ENCODE assay signal across 8 mouse cellular contexts in the genomic region with DNA sequence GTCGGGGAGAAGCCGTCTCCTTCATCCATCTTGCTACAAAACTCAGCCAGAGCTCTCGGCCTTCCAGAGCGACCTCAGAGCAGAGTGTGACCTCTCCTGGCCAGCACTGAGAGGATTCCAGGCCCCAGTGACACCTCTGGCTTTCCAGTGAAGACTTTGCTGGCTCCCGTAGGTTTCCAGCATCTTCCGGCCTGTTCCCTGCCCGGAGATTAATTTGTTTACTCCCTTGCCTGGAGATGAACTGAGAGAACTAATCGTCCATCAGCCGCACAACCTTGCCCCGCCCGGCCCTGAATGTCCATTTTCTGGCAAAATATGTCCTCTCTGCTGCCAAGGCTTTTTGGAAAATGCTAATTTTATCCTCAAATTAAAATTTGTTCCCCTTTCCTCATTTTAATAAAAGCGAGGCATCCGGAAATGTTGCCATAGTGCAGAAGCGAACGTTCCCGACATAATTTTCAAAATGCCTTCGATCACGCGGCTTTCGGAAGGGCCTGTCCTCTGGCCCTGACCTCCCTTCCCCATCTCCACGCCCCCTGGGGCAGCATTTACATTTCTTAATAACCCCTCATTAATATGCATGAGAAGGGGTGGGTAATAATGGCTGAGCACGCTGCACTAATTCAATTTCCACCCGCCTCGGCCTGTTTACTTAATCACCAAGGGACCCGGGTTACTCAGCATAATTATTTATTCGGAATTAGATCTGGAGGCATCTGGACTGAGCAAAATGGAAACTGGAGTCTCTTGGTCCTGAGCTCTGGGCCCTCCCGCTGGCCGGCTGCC. TPM values are rescaled to one million over a fixed set of nuclear protein-coding genes. Genes with fewer than 3 reads are reported as not detected.
A peak's percentile ranks its signal among the peaks of the same experiment; 100 is the strongest.
DNase-seq lines count a peak whose midpoint lies in the region; ATAC-seq and TF ChIP-seq lines count a peak whose summit lies in the region.

No protein-coding gene starts in this region.

- no peak for ATAC-seq in activated CD4-positive, CD25-positive, alpha-beta regulatory T cell, adult 4 months
- no peak for ATAC-seq in heart, embryonic 11.5 days (replicated peaks; ENCODE audit: insufficient number of reproducible peaks, low FRiP score, low TSS enrichment)

- peaks cover 46% of the 10 kb centered on the region for H3K4me1 ChIP-seq in E14TG2a.4 (replicated peaks; ENCODE audit: low read depth, low read length)
- no peaks in the 10 kb centered on the region for H3K4me1 ChIP-seq in heart, embryonic 11.5 days (ENCODE audit: control insufficient read depth, insufficient read depth, low read length)

- H3K4me3 ChIP-seq in E14TG2a.4 (replicated peaks; ENCODE audit: low read length), result 0 out of 2 replicates have a peak overlapping the region, but pooled peaks have one; percentile 0
- no peak overlapping the region for H3K4me3 ChIP-seq in heart, embryonic 11.5 days (ENCODE audit: low read depth, low read length)

- intact Hi-C loops in gastrocnemius, postnatal 14 days (cut with DNase I; ENCODE audit: low total_unique reads), result no loop called here

- WGBS in heart, embryonic 11.5 days (ENCODE audit: insufficient replicate concordance), result 28% methylated on average over 28 of the region's 28 CpGs

- no peak overlapping the region for H3K27ac ChIP-seq in heart, embryonic 11.5 days (ENCODE audit: low read depth, low read length)

- H3K9me3 ChIP-seq in E14TG2a.4 (ENCODE audit: low read length), result no peaks in the 10 kb centered on the region
- no peaks in the 10 kb centered on the region for H3K9me3 ChIP-seq in heart, embryonic 11.5 days (replicated peaks; ENCODE audit: control insufficient read depth, low read length)

- no peaks in the 10 kb centered on the region for H3K27me3 ChIP-seq in E14TG2a.4 (ENCODE audit: insufficient read depth, low read length)
- peaks cover 25% of the 10 kb centered on the region for H3K27me3 ChIP-seq in heart, embryonic 11.5 days (ENCODE audit: control insufficient read depth, insufficient read depth, low read length)

- TF ChIP-seq CTCF in E14TG2a.4 (conservative IDR thresholded peaks at IDR 0.05; ENCODE audit: low read length), result no peak

- DNase-seq in adrenal gland, adult 2 months, result peak; percentile 15
- DNase-seq in adrenal gland, postnatal 25 days, result no peak
- DNase-seq in gastrocnemius, postnatal 14 days, result peak; percentile 15
- DNase-seq in lung, postnatal 14 days, result peak; percentile 37
- DNase-seq in spleen, postnatal 4 days (ENCODE audit: low spot score in 2 of 2), result no peak

- no peaks in the 10 kb centered on the region for H3K36me3 ChIP-seq in E14TG2a.4 (ENCODE audit: insufficient read depth, low read length)
- H3K36me3 ChIP-seq in heart, embryonic 11.5 days (ENCODE audit: control insufficient read depth, insufficient read depth, low read length), result no peaks in the 10 kb centered on the region

- no peak overlapping the region for H3K9ac ChIP-seq in heart, embryonic 11.5 days (ENCODE audit: low read depth, low read length)

- H3K4me2 ChIP-seq in heart, embryonic 11.5 days, result no peak overlapping the region

RNA-seq across cellular contexts. Expression of a gene that starts 32.0 kb away (rescaled TPM):
- total RNA-seq in adrenal gland, adult 2 months (2021), result 10 to 100 TPM; 15.6 to 20.4 TPM
- polyA plus RNA-seq in adrenal gland, adult 2 months (2012; rRNA removed), result 12.4 and 13.4 TPM in 2 replicates
- total RNA-seq in adrenal gland, postnatal 25 days (2021), result 17.2 and 20.8 TPM in 2 replicates
- total RNA-seq in gastrocnemius, postnatal 14 days (2021), result 1 to 10 TPM; 6.8 to 7.2 TPM
- 10 to 100 TPM; 64.0 to 74.3 TPM for polyA plus RNA-seq in activated CD4-positive, CD25-positive, alpha-beta regulatory T cell, adult 4 months (2017; shearing (Covaris generic))
- polyA plus RNA-seq in heart, embryonic 11.5 days (2014; fragmentation: Nextera tagmentation; extraction: Ambion mirVana), result 36.3 and 40.1 TPM in 2 replicates

Comparison
In these comparisons a context has a peak if more than half of its experiments do, and no peak if none do; other contexts are left out.
1. DNase-seq: peak in adrenal gland, adult 2 months (single experiment), gastrocnemius, postnatal 14 days (single experiment) and lung, postnatal 14 days (single experiment); none in adrenal gland, postnatal 25 days (single experiment) and spleen, postnatal 4 days (0 of 2).